Mouse (Mus musculus): ENCODE measurements at regions not wholly inside any gene's neighbourhood (a gene's known extent, or its start where the extent isn't known, plus 50 kb on each side); places are given as distances from the start of the nearest gene placed in this dataset.

GRCm38 (mm10) chr4:75041930-75042579 lies 236.1 kb downstream of the Dmac1 start:
- ATAC-seq (ENCODE audit: insufficient read depth), result no peak
- H3K9me3 ChIP-seq (ENCODE audit: low read depth, low read length), result no peaks in the 10 kb centered on the region
- H3K27me3 ChIP-seq (ENCODE audit: insufficient read depth, low read length), result no peaks in the 10 kb centered on the region
- no peak for TF ChIP-seq CTCF (IDR thresholded peaks at IDR 0.05; ENCODE audit: low read depth)
- WGBS, result 53% methylated on average over 1 of the region's 1 CpGs
- no peak overlapping the region for H3K4me2 ChIP-seq
- H3K36me3 ChIP-seq (ENCODE audit: insufficient read depth), result no peaks in the 10 kb centered on the region
- no peak overlapping the region for H3K9ac ChIP-seq
- H3K27ac ChIP-seq (ENCODE audit: low read depth), result no peak overlapping the region
- H3K4me1 ChIP-seq (ENCODE audit: insufficient read depth), result no peaks in the 10 kb centered on the region
- no peak for DNase-seq
- no peak overlapping the region for H3K4me3 ChIP-seq (ENCODE audit: low read depth, low read length)

All from lung, embryonic 14.5 days (tissue).